Mouse (Mus musculus): ENCODE data around the gene Rsph14. TPM values are rescaled to one million over a fixed set of nuclear protein-coding genes. Genes with fewer than 3 reads are reported as not detected.
A peak's percentile ranks its signal among the peaks of the same experiment; 100 is the strongest.

The Rsph14 gene
- polyA plus RNA-seq, 1 experiment from 2014 or later: not detected

DNA sequence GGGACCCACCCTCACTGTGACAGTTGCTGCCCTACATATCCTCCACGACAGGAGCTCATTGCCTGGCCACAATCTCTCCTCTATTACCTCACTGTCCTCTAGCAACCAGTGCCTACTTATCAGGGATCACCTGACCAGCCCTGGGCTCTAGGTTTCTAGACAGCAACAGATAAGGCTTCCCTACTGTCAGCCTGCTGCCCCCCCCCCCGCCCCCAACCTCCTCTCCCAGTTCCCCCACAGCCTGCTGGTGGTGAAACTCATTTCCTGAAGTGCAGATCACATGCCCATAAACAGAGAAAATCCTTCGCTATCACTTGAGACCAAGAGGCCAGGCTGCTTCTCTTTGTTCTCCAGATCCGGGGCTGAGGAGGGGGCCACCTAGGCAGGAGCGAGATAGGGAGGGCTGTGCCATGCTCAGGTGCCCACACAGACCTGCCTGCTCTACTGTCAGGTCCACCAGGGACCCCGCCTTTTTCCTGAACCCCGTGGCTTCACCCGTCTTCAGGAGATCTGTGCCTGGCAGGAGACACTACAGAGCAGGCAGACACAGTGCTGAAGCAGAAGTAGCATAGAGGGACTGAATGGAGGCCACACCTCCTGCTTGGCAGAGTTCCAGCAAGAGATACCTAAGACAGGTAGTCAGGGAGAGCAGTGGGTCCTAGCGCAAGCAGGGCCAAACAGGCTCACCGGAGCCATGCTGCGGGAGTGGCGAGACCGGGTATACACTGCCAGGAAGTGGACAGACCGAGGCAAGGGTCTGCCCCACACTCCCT is 44.5 kb downstream of the Rsph14 start:
- H3K4me1 ChIP-seq (ENCODE audit: control insufficient read depth, insufficient read depth, low read length): no peaks in the 10 kb centered on the region
- H3K27ac ChIP-seq (replicated peaks; ENCODE audit: low read depth, low read length): no peak overlapping the region
- no peak overlapping the region for H3K4me3 ChIP-seq (ENCODE audit: low read depth, low read length)
- no peak overlapping the region for H3K4me2 ChIP-seq (ENCODE audit: low read depth, low read length)
- H3K27me3 ChIP-seq (ENCODE audit: control insufficient read depth, insufficient read depth, low read length): no peaks in the 10 kb centered on the region
- ATAC-seq (replicated peaks; ENCODE audit: insufficient number of reproducible peaks, low FRiP score, low TSS enrichment, low read depth) (0 out of 2 replicates have a peak, but pooled peaks have one; percentile 2), DNase-seq (ENCODE audit: low spot score) (no peak)
- no peaks in the 10 kb centered on the region for H3K36me3 ChIP-seq (replicated peaks; ENCODE audit: control insufficient read depth, insufficient read depth, low read depth, low read length)
- no peak overlapping the region for H3K9ac ChIP-seq (replicated peaks; ENCODE audit: low read length)
- no peaks in the 10 kb centered on the region for H3K9me3 ChIP-seq (replicated peaks; ENCODE audit: control insufficient read depth, low read length)
- 84% methylated on average over 14 of the region's 14 CpGs for WGBS

DNA sequence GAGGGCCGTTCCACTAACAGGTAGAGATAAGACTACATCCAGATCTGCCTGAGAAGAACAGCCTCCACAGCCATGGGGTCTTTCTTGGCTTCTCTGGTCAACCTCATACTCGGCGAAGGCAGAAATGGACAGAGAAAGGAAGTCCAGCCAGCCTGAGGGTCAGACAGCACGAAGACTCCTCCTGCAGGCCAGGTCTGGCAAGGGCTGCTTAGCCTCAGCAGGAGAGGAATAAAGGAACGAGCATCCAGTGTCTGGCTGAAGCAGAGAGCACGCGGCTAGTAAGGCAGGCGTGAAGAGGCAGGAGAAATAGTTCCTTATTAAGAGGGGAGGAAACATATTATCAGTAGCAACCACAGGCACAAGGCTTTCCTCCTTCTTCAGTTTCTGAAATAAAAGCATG is 49.2 kb downstream of the Rsph14 start:
- WGBS: 71% methylated on average over 8 of the region's 8 CpGs
- H3K4me3 ChIP-seq (ENCODE audit: low read depth, low read length): no peak overlapping the region
- DNase-seq (ENCODE audit: low spot score) (no peak), ATAC-seq (replicated peaks; ENCODE audit: insufficient number of reproducible peaks, low FRiP score, low TSS enrichment, low read depth) (no peak)
- H3K9me3 ChIP-seq (replicated peaks; ENCODE audit: control insufficient read depth, low read length): no peaks in the 10 kb centered on the region
- no peak overlapping the region for H3K4me2 ChIP-seq (ENCODE audit: low read depth, low read length)
- no peaks in the 10 kb centered on the region for H3K27me3 ChIP-seq (ENCODE audit: control insufficient read depth, insufficient read depth, low read length)
- H3K27ac ChIP-seq (replicated peaks; ENCODE audit: low read depth, low read length): no peak overlapping the region
- H3K9ac ChIP-seq (replicated peaks; ENCODE audit: low read length): no peak overlapping the region
- H3K36me3 ChIP-seq (replicated peaks; ENCODE audit: control insufficient read depth, insufficient read depth, low read depth, low read length): no peaks in the 10 kb centered on the region
- H3K4me1 ChIP-seq (ENCODE audit: control insufficient read depth, insufficient read depth, low read length): no peaks in the 10 kb centered on the region

DNA sequence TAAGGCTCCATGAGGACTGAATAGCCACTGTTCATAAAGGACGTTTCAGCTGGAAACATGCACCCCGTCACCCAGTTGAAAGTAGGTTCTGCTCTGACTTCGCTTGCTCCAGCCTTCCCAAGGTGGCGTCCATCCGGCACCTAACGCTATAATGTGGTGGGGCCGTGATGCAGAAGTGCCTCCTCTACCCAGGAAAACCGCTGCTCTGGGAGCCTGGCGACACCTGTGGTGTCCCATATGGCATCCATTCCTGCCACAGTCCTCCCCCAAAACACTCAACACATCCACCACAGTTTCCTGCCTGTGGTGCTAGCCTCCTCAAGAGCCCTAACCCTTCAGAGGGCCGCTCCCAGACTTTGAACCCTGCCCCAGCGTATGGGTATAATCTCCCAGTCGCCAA is 51.2 kb downstream of the Rsph14 start:
- no peak overlapping the region for H3K4me3 ChIP-seq (ENCODE audit: low read depth, low read length)
- ATAC-seq (replicated peaks; ENCODE audit: insufficient number of reproducible peaks, low FRiP score, low TSS enrichment, low read depth) (no peak), DNase-seq (ENCODE audit: low spot score) (no peak)
- 91% methylated on average over 12 of the region's 12 CpGs for WGBS
- H3K4me2 ChIP-seq (ENCODE audit: low read depth, low read length): no peak overlapping the region
- H3K9me3 ChIP-seq (replicated peaks; ENCODE audit: control insufficient read depth, low read length): no peaks in the 10 kb centered on the region
- H3K36me3 ChIP-seq (replicated peaks; ENCODE audit: control insufficient read depth, insufficient read depth, low read depth, low read length): no peaks in the 10 kb centered on the region
- H3K9ac ChIP-seq (replicated peaks; ENCODE audit: low read length): no peak overlapping the region
- H3K27me3 ChIP-seq (ENCODE audit: control insufficient read depth, insufficient read depth, low read length): no peaks in the 10 kb centered on the region
- no peaks in the 10 kb centered on the region for H3K4me1 ChIP-seq (ENCODE audit: control insufficient read depth, insufficient read depth, low read length)
- no peak overlapping the region for H3K27ac ChIP-seq (replicated peaks; ENCODE audit: low read depth, low read length)

DNA sequence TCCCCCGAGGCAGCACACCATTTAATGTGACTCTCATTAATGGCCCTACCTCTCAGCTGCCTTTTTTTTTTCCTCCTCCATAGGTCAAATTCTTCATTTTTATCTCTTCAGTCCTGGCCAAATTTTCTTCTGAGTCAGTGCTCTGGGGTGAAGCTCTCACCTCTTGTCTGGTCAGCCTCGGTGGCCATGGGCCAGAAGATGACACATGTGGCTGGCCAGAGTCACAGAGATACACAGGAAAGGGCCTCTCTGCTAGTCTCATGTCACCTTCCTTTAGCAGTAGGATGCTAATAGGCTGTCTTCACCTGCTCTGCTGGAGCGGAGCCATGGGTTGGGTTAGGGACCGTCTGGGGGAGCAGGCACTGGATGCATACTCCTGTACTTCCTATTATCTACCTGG is 54.3 kb downstream of the Rsph14 start:
- ATAC-seq (replicated peaks; ENCODE audit: insufficient number of reproducible peaks, low FRiP score, low TSS enrichment, low read depth): no peak
- H3K27me3 ChIP-seq (ENCODE audit: control insufficient read depth, insufficient read depth, low read length): no peaks in the 10 kb centered on the region
- no peaks in the 10 kb centered on the region for H3K9me3 ChIP-seq (replicated peaks; ENCODE audit: control insufficient read depth, low read length)
- no peaks in the 10 kb centered on the region for H3K4me1 ChIP-seq (ENCODE audit: control insufficient read depth, insufficient read depth, low read length)
- H3K36me3 ChIP-seq (replicated peaks; ENCODE audit: control insufficient read depth, insufficient read depth, low read depth, low read length): no peaks in the 10 kb centered on the region
- 79% methylated on average over 4 of the region's 4 CpGs for WGBS
- no peak for DNase-seq (ENCODE audit: low spot score)
- H3K4me3 ChIP-seq (ENCODE audit: low read depth, low read length): no peak overlapping the region
- no peak overlapping the region for H3K27ac ChIP-seq (replicated peaks; ENCODE audit: low read depth, low read length)
- H3K4me2 ChIP-seq (ENCODE audit: low read depth, low read length): no peak overlapping the region
- no peak overlapping the region for H3K9ac ChIP-seq (replicated peaks; ENCODE audit: low read length)

DNA sequence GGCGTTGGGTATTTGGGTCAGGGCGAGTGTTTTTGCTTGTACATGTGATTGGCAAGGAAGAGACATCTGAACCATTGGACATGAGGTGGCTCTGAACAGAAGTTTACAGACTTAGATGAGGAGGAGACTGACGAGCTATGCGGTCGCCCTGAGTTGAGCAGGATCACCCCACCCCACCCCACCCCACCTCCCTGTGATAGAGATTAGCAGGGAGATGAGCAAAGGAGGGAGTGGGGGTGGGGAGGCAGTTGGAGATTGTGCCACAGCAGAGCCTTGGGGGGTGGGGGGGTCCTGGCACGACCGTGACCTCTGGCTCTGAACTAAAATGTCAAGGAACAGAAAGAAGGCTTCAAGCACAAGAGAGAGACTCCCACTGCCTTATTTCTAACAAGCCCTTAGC is 56.0 kb downstream of the Rsph14 start:
- WGBS: 76% methylated on average over 7 of the region's 7 CpGs
- Histone ChIP-seq H3K9ac (replicated peaks; ENCODE audit: low read length) (no peak overlapping the region), H3K4me3 (ENCODE audit: low read depth, low read length) (no peak overlapping the region), H3K36me3 (replicated peaks; ENCODE audit: control insufficient read depth, insufficient read depth, low read depth, low read length) (no peaks in the 10 kb centered on the region), H3K4me1 (ENCODE audit: control insufficient read depth, insufficient read depth, low read length) (no peaks in the 10 kb centered on the region), H3K9me3 (replicated peaks; ENCODE audit: control insufficient read depth, low read length) (no peaks in the 10 kb centered on the region), H3K27ac (replicated peaks; ENCODE audit: low read depth, low read length) (no peak overlapping the region), H3K27me3 (ENCODE audit: control insufficient read depth, insufficient read depth, low read length) (no peaks in the 10 kb centered on the region), H3K4me2 (ENCODE audit: low read depth, low read length) (no peak overlapping the region)
- DNase-seq (ENCODE audit: low spot score) (no peak), ATAC-seq (replicated peaks; ENCODE audit: insufficient number of reproducible peaks, low FRiP score, low TSS enrichment, low read depth) (no peak)

DNA sequence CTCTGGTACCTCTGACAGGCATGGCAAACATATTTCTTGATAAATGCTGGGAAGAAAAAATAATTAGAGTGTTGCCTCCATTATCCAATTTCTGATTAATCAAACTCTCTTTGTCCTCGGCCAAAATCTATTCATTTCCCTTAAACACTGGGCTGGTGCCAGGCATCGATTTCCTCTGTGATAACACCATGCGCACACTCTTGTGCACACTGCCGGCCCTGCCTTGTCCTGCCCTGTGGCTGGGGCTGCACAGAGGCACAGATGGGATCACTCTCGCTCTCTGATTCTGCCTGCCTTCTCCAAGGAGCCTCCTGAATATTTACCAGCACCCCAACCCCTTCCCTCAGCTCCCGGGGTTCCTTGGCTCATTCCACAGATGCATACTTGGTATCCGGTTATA is 56.8 kb downstream of the Rsph14 start:
- H3K9me3 ChIP-seq (replicated peaks; ENCODE audit: control insufficient read depth, low read length): no peaks in the 10 kb centered on the region
- ATAC-seq (replicated peaks; ENCODE audit: insufficient number of reproducible peaks, low FRiP score, low TSS enrichment, low read depth) (no peak), DNase-seq (ENCODE audit: low spot score) (no peak)
- no peak overlapping the region for H3K9ac ChIP-seq (replicated peaks; ENCODE audit: low read length)
- no peaks in the 10 kb centered on the region for H3K36me3 ChIP-seq (replicated peaks; ENCODE audit: control insufficient read depth, insufficient read depth, low read depth, low read length)
- H3K27ac ChIP-seq (replicated peaks; ENCODE audit: low read depth, low read length): no peak overlapping the region
- no peaks in the 10 kb centered on the region for H3K4me1 ChIP-seq (ENCODE audit: control insufficient read depth, insufficient read depth, low read length)
- H3K4me3 ChIP-seq (ENCODE audit: low read depth, low read length): no peak overlapping the region
- H3K27me3 ChIP-seq (ENCODE audit: control insufficient read depth, insufficient read depth, low read length): no peaks in the 10 kb centered on the region
- H3K4me2 ChIP-seq (ENCODE audit: low read depth, low read length): no peak overlapping the region
- 78% methylated on average over 7 of the region's 7 CpGs for WGBS

DNA sequence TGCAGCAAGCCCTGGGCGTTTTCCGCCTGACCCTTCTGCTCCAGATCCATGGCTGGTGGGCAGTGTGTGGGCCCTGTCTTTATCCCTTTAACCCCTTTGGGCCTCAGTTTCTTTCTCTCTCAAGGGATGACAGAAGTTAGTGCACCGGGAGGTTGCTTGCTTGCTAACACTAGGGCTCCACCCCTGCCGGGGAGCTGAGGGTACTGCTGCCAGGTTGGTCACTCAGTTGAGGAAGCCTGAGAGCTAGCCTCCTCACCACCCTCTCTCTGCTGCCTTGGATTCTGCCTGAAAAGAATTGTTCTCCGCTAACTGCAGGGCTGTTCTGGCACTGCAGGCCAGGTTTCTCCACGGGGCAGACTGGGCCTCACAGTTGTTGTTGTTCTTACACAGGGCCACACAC is 59.4 kb downstream of the Rsph14 start:
- ATAC-seq (replicated peaks; ENCODE audit: insufficient number of reproducible peaks, low FRiP score, low TSS enrichment, low read depth) (no peak), DNase-seq (ENCODE audit: low spot score) (no peak)
- WGBS: 67% methylated on average over 6 of the region's 6 CpGs
- Histone ChIP-seq H3K4me2 (ENCODE audit: low read depth, low read length) (no peak overlapping the region), H3K9ac (replicated peaks; ENCODE audit: low read length) (no peak overlapping the region), H3K27me3 (ENCODE audit: control insufficient read depth, insufficient read depth, low read length) (0 out of 2 replicates have a peak, but pooled peaks cover 2% of the 10 kb centered on the region), H3K9me3 (replicated peaks; ENCODE audit: control insufficient read depth, low read length) (no peaks in the 10 kb centered on the region), H3K4me1 (ENCODE audit: control insufficient read depth, insufficient read depth, low read length) (no peaks in the 10 kb centered on the region), H3K4me3 (ENCODE audit: low read depth, low read length) (no peak overlapping the region), H3K27ac (replicated peaks; ENCODE audit: low read depth, low read length) (no peak overlapping the region), H3K36me3 (replicated peaks; ENCODE audit: control insufficient read depth, insufficient read depth, low read depth, low read length) (no peaks in the 10 kb centered on the region)

DNA sequence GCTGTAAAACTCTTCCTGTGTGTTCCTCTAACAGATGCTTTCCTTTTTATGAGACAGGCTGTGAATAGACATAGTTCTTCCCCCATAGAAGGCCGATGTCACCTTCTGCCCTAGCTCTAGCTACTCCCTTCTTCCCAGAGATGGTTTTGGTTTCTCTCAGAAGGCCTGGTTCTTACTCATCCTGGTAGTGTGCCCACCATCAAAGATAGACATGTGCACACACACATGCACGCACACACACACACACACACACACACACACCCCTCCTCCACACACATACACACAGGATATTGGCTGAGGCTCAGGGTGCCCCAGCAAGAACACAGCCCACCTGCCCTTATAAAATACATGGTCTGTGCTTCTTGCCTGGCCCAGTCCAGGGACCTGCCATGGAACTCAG is 63.1 kb downstream of the Rsph14 start:
- ATAC-seq (replicated peaks; ENCODE audit: insufficient number of reproducible peaks, low FRiP score, low TSS enrichment, low read depth): no peak
- Histone ChIP-seq H3K4me2 (ENCODE audit: low read depth, low read length) (no peak overlapping the region), H3K4me1 (ENCODE audit: control insufficient read depth, insufficient read depth, low read length) (peaks cover 3% of the 10 kb centered on the region), H3K27me3 (ENCODE audit: control insufficient read depth, insufficient read depth, low read length) (peaks cover 11% of the 10 kb centered on the region), H3K9ac (replicated peaks; ENCODE audit: low read length) (no peak overlapping the region), H3K4me3 (ENCODE audit: low read depth, low read length) (no peak overlapping the region), H3K9me3 (replicated peaks; ENCODE audit: control insufficient read depth, low read length) (no peaks in the 10 kb centered on the region), H3K27ac (replicated peaks; ENCODE audit: low read depth, low read length) (no peak overlapping the region), H3K36me3 (replicated peaks; ENCODE audit: control insufficient read depth, insufficient read depth, low read depth, low read length) (no peaks in the 10 kb centered on the region)
- DNase-seq (ENCODE audit: low spot score): no peak
- WGBS: 84% methylated on average over 2 of the region's 2 CpGs

Data from embryonic facial prominence, embryonic 11.5 days (tissue).